In genomic region chr10:54182670-54183069, GRCm38 (mm10) we compare ENCODE assay signal across 19 mouse cellular contexts.
DNase-seq lines count a peak whose midpoint lies in the region; ATAC-seq lines count a peak whose summit lies in the region.
"Had no signal": no experiment of that assay in that cellular context is flagged by ENCODE, and none has a peak within 500 bp of the region (broad histone marks: within the 10 kb centered on the region; RNA-seq: fewer than 3 reads in every experiment).

No protein-coding gene starts in this region.

- DNase-seq in cerebellum, adult 8-10 months, result no peak
- DNase-seq in left cerebral cortex, postnatal 4 days, result peak; percentile 52
- no peak for DNase-seq in left cerebral cortex, postnatal 14 days (ENCODE audit: low spot score in 2 of 2)
- DNase-seq in cerebellum, adult 11-12 months, result peak; percentile 8
- DNase-seq in cerebellum, postnatal 25 days, result peak; percentile 31 to 56
- DNase-seq in Muller cell, postnatal 12 days (ENCODE audit: inconsistent ontology term), result no peak
- DNase-seq in ovary, adult 18-20 months (ENCODE audit: low spot score), result no peak
- DNase-seq: adrenal gland, postnatal 14 days; embryo, embryonic 11 days; kidney, adult 9 months; kidney, postnatal 36 days; layer of hippocampus, postnatal 36 days; liver, embryonic 13.5 days; lung, postnatal 36 days; thymus, adult 2 months; thymus, postnatal 4 days had no signal

- intact Hi-C loops in left cerebral cortex, postnatal 4 days (cut with DNase I), result no loop called here
- intact Hi-C loops in left cerebral cortex, postnatal 14 days (cut with DNase I), result no loop called here

- peak; percentile 36; the same call in 1 of the 2 replicates for ATAC-seq in cerebellum, adult (ENCODE audit: insufficient number of reproducible peaks, low FRiP score, low TSS enrichment)
- ATAC-seq: forebrain, embryonic 13.5 days; midbrain, embryonic 13.5 days had no signal

Comparison
In these comparisons a context has a peak if more than half of its experiments do, and no peak if none do; other contexts are left out.
1. DNase-seq: peak in left cerebral cortex, postnatal 4 days (single experiment), cerebellum, adult 11-12 months (single experiment) and cerebellum, postnatal 25 days (2 of 2); none in cerebellum, adult 8-10 months (single experiment), left cerebral cortex, postnatal 14 days (0 of 2), Muller cell, postnatal 12 days (single experiment) and ovary, adult 18-20 months (single experiment).